Mouse (Mus musculus): ENCODE results near the gene Epha2.
A peak's percentile ranks its signal among the peaks of the same experiment; 100 is the strongest.

The Epha2 gene

DNA sequence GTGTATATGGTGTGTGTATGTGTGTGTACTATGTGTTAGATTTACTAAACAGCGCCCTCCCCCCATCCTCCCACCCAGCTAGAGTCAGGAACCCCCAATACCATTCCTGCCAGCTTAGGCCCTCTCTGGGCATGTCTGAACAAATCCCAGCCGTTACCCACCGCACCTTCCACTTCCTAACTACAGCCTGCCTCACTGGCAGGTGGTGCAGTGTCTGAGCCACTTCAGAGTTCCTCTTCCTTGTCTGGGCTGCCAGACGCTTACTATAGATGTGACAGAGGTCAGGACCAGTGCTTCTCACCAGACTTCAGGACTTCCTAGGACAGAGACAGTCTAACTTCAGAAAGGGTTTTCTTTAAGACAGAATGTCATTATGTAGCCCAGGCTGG lies 3.2 kb downstream of the Epha2 start:
- DNase-seq, result no peak

DNA sequence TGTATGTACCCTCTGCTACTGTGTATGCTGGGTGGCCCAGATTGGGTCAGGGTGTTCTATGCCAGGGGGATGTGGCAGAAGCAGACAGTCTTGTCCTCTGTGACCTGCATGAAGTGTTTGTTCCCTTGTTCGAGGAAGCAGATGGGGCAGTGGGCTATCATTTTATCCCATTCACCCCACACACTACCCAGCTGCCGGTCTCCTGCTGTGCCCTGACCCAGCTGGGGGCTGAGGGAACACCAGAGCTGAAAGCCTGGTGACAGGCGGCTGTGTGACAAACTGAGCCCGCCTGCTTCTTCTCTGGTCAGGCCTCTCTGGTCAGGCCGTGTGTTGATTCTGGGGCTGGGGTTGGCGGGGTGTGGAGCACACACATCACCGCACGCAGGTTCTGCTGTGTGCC lies 5.0 kb downstream of the Epha2 start:
- DNase-seq, result no peak

DNA sequence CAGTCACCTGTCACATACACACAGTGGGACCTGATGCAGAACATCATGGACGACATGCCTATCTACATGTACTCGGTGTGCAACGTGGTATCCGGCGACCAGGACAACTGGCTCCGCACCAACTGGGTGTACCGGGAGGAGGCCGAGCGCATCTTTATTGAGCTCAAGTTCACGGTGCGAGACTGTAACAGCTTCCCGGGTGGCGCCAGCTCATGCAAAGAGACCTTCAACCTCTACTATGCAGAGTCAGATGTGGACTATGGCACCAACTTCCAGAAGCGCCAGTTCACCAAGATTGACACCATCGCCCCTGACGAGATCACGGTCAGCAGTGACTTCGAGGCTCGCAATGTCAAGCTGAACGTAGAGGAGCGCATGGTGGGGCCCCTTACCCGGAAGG lies 7.3 kb downstream of the Epha2 start:
- DNase-seq, result peak; percentile 82

DNA sequence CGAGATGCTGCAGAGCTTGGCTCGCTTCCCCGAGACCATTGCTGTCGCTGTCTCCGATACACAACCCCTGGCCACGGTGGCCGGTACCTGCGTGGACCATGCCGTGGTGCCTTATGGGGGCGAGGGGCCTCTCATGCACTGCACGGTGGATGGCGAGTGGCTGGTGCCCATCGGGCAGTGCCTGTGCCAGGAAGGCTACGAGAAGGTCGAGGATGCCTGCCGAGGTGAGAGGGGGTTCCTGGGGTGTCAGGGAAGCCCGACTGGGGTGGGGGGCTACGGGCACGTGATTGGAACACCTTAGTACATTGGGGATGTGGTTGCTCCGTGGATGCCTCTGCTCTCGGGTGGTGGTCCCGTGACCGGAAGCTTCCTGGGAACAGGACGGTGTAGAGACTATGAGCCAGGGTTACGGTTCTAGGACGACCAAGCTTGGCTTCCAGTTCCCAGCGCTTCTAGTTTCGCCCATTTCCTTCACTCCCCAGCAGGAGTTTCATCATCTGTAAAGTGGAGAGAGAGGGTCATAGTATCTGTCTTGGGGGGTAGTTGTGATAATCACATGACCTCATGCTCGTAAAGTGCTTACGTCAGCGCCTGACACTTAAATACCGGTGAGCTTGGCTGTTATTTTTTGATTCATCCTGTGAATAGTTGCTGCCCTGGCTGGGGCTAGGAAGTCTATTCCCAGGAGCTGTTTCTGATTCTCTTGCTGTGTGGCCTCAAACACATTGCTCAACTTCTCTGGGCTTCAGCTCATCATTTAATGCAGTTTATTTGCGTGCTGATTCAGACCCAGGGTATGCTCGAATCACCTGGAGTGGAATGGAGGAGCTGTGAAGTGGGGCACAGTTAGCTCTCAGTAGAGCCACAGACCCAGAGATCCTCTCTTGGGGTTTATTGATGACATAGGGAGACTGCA lies 8.1 kb downstream of the Epha2 start:
- no peak for DNase-seq

DNA sequence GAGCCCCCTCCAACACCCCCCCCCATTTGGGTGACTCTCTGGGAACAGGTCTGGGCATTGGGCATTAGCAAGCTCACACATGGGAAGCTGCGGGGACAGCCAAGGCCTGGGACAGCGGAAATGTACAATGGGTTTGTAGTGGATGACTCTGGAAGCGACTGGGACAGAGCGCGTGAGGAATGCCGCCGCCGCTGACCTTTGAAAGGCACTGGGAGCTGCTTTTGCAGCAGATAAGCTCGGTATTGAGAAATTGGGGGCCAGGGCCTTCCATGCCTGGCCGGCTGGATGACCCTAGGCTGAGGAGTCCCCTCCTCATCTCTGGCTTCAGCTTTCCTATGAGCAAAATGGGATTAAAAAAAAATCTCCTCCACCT lies 8.7 kb downstream of the Epha2 start:
- DNase-seq, result no peak

DNA sequence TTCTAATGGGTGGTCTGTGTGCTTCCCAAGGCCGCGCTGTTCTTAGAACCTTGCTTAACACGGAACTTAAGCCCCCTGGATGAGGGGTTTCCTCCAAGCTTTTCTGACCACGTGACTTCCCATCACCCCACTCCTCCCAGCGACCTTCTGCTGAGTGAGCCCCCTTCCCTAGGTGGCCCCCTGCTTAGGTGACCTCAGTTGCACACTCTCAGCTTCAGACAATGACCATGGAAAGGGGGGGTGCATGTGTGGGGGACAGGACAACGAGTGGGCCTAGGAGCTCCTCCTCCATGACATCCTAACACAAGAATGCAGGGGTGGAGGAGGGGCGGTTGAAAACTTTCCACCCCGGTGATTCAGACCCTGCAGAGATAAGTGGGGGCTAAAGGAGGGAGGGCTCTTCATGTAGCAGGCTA lies 9.2 kb downstream of the Epha2 start:
- peak; percentile 60 for DNase-seq

DNA sequence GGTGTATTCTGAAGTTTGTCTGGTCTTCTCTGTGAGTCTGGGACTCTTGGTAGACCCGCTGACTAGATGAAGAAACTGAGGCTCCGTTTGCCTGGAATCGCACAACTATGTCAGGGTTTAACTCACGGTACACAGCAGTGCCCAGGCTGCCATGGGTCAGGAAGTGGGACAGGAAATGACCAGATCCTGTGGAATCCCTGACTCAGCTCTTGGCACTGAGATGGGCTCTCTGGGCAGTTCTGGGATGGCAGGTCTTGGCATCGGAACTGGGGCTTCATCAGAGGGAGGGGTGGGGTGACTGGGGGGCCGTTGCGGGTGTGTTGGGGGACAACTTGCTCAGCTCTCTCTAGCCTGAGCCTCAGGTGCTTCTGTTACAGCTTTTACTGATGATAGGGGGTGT lies 10.0 kb downstream of the Epha2 start:
- peak; percentile 71 for DNase-seq

DNA sequence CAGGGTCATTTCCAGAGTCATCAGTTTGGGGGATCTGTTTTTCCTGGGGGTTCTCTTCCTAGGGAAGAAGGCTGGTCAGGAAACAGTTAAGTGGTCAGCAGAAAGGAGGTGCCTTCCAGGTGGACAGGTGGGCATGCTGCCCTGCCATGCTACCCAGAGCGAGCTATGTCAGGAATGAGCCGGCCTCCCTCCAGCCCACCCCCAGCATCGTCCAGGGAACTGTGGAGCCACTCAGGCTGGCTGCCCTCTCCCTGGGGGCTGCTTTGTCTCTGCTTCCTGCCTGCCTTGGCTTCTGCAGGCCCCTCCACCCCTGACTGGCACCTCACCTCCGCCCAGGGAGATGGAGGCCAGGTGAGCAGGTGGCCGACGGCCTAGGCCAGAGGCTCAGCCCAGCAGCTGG lies 10.5 kb downstream of the Epha2 start:
- peak; percentile 38 for DNase-seq

DNA sequence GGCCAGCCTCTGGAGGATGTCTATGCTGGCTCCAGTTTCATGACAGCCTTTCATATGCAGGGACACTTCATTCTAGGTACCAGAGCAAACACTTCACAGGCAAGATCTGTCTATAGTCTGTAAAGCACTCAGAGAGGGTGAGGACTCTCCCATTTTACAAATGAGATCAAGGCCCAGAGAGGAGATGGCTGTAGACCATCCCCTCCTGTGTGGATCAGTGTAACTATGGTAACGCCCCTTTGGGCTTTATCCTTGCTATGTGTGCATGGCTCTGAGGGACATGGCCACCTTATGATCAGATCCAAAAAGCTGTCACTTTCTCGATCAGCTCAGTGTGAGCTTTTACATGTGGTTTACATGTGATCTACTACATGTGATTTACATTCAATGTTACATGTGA lies 10.9 kb downstream of the Epha2 start:
- DNase-seq, result no peak

DNA sequence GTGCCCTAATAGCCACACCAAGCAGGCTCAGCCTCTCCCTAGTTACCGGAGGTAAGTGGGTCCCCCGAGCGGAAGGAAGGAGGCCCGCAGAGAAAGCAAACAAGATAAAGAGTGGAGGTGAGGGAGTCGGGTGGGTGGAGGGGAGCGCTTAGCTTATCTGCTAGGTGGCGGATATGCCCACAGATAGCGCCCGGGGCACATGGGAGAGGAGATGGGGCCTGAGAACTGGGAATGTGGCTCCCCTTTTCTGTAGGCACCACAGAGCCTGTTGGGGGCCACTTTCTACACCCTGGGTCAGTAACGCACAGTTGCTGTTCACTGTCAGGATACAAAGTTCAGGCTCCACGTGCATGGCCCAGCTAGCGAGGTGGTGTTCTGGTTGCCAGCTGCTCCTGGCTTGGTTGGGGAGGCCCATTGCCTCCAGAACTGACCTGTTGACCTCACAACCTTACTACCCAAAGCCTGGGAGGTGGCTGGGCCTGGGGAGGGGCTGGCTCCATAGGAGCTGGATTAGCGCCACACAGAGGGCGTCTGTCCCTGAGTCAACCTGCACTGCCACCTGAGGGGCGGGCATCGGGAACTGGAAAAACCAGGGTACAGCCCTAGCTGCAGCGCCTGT lies 11.6 kb downstream of the Epha2 start:
- DNase-seq, result peak; percentile 70

DNA sequence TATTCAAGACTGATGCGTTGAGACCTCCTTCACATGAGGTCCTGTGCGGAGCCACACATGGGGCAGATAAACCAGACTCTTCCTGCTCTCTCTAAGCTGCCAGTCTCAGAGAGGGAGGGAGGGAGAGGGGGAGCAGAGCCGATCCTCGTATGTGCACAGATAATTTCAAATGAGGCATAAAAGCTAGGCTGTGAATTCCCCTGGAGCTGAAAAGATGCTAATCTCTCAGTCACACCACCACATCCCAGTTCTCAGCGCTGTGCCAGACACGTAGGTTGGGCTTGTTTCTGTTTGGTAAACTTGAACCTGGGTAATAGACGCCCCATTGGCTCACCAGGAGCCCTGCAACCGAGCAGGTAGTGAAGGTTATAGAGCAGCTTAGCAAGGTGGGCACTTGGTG lies 12.4 kb downstream of the Epha2 start:
- no peak for DNase-seq

DNA sequence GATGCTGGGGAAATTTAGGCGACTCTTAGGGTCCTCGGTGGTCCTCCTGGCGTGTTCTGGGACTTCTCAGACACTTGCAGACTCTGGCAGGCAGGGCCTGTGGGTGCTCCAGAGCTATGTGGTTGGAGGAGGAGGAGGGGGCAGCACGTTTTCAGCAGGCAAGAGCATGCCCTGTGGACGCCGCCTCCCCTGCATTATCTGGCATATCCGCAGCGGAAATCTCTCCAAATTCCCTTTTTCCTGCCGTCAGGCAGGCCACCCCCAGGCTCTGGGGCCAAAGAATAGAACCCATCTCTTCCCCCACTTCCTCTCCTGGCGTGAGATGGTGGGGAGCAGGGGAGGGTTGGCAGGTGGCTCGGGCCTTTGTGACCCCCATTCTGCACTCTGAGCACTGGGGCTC lies 12.9 kb downstream of the Epha2 start:
- no peak for DNase-seq

DNA sequence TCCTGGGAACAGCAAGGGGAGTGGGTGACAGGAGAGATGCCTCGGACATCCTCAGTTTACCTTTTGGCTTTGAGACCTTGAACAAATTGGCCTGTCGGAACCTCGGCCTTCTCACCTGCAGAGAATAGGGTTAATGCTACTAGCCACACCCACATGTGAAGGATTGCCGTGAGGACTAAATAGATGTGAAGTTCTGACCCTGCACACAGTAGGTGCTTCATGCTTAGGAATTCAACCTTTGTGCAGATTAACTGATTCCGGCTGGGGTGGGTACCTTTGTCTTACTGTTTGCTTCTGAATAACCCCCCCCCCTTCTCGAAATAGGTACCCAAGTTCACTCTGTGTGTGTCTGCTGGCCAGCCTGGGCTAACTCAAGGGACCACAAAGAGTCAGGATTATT lies 13.7 kb downstream of the Epha2 start:
- no peak for DNase-seq

DNA sequence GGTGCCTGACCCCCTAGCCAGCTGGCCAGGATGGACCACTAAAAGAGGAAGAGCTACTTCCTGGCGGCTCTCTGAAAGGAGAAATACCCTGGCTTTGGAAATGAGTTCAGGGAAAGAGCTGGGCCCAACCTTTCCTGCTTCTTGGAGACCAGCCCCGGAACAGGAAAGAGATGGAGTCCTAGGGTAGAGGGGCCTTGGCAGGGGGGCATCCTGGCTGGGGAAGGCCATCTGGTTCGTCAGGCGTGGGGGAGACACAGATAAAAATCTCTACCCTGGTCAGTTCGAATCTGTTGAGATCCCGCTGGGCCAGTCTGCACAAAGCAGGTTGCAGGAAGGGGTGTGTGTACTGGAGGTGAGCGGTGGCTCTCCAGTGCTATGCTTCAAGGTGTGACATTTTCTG lies 15.0 kb downstream of the Epha2 start:
- peak; percentile 49 for DNase-seq

DNA sequence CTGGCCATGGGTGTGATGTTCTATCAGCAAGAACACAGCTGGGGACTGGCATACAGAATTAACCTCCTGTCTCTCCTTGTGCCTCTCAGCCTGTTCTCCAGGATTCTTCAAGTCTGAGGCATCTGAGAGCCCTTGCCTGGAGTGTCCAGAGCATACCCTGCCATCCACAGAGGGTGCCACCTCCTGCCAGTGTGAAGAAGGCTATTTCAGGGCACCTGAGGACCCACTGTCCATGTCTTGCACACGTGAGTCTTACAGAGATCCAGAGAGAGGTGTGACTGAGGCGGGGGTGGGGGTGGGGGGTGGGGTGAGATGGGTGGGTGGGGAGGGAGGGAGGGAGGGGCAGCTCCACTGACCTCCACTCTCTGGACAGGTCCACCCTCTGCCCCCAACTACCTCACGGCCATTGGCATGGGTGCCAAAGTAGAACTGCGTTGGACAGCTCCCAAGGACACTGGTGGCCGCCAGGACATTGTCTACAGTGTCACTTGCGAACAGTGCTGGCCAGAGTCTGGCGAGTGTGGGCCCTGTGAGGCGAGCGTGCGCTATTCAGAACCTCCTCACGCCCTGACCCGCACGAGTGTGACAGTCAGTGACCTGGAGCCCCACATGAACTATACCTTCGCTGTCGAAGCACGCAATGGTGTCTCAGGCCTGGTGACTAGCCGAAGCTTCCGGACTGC lies 15.6 kb downstream of the Epha2 start:
- DNase-seq, result peak; percentile 61

DNA sequence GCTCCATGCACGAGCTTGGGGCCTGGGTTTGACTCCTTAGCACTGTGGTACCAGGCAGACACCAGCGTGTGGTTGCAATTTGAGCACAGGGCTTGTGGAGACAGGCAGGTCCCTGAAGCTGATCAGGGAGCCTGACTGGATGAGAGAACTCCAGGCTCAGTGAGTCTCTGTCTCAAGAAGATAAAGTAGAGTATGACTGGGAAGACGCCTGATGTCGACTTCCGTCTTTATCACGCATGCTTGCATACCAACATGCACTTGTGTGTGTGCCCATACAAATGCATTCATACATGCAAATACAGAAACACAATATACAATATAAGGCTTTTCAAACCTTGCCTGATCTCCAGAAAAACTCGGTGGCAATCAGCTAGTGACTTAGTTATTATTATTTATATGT lies 16.9 kb downstream of the Epha2 start:
- DNase-seq, result no peak

DNA sequence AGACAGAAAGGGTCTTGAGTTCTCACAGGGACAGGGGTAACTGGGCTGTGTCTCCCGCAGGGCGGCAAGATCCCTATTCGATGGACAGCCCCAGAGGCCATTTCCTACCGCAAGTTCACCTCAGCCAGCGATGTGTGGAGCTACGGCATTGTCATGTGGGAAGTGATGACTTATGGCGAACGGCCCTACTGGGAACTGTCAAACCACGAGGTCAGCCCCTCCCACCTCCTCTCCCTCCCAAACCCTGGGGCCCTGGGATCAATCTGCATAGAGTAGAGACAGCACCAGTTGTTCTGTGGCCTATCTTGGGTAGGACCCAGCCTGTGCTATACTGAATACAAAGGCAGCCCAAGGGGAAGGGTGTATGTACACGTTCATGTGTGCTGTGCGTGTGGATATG lies 21.5 kb downstream of the Epha2 start:
- DNase-seq, result no peak

DNA sequence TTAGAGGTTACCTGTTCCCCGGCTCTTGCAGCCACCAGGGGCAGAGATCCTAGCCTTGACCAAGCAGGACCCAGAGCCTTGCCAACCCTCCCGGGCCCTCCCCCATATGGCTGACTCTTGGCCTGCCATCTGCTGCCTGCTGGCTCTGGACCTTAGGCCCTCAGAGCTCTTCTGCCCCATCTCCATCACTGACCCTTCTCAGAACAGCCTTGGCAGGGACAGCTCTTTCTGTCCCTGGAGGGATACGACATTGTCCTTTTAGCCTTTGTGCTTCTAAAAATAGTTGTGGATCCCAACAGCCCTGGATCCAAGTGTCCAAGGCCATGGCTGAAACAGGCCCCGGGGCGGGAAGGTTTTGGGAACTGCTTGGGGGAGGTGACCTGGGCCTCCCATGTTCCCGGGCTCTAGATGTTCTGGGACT lies 23.7 kb downstream of the Epha2 start:
- peak; percentile 45 for DNase-seq

DNA sequence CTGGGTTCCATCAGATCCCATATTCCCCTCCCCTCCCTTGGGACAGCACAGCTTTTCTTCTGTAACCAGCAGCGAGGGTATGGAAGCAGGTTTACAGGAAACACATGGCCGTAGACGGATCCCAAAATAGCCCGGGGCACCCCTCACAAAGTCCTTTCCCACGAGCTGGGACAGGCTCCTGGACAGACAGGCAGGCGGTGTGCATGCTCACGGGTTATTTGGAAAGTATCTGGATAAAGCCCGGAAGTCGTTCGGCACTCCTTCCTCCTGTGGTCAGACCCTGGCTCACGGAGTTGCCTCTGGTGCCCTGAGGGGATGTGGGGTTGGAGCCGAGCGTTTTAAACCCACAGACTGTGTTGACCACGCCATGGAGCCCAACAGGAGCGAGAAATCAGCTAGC lies 24.6 kb downstream of the Epha2 start:
- peak; percentile 44 for DNase-seq

DNA sequence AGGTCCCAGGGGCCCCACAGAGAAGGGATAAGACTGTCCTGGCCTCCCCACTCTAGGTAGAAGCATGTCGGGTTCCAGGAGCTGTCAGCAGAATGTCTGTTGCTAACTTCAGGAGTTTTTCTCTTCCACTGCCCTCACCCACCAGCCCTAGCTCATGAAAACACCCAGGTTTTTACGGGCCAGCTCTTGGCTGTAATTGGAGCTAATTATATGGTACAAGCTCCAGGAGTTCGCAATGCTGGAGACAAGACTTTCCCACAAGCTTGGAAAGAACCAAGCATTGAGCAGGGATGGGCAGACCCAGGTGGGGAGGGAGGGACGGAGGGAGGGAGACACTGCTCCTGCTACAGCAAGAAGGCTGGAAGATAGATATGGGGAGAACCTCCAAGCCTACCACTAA lies 26.0 kb downstream of the Epha2 start:
- DNase-seq, result no peak

DNA sequence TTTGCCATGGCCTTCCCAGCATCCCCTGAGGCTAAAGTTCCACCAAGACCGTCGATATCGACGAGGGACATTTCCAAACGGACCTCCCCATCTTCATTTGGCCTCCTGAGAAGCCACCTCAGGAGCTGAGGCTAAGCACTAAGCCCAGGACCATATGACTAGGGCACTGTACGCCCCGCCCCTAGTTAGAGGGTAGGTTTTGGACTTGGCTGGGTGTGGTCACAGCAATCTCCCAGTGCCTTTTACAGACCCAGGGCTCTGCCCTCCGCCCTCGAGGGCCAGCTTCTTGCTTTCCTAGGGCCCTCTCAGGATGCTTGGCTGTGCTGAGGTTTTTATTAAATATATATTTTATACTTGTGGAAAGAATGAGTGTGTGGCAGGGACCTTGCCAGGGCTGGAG lies 27.7 kb downstream of the Epha2 start:
- no peak for DNase-seq

DNA sequence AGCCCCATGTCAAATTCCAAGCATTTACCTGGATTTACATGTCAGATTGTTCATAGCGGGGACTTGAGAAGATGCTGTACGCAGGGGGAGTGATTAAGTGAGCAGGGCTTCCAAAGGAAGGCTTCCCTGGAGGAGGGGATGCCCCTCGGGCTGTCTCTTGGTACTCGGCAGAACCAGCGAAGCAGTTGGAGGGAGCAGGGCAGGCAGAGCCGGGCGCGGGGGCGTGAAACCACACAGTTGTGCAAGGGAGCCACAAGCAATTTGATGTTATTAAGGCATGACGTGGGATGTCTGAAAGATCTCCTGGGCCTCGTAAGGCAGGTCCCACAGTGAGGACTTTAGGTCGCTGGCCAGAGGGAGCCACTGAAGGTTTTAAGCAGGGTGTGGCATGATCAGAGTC lies 28.9 kb downstream of the Epha2 start:
- DNase-seq, result no peak

DNA sequence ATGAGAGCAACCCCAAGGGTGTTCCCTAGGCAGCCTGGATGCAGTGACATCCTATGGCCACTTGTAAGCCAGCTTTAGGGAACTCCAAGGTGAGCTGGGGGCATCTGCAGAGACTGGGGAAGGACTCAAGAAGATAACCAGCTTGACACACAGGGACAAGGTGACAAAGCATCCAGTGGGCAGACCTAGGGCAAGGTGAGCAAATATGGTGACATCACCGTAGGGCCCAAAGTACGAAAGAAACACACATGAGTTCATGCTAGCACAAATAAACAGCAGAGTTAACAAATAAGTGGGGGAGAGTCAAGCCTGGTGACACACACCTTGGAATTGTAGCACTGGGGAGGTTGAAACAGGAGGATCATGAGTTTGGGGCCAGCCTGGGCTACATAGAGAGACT lies 30.4 kb downstream of the Epha2 start:
- DNase-seq, result no peak

DNA sequence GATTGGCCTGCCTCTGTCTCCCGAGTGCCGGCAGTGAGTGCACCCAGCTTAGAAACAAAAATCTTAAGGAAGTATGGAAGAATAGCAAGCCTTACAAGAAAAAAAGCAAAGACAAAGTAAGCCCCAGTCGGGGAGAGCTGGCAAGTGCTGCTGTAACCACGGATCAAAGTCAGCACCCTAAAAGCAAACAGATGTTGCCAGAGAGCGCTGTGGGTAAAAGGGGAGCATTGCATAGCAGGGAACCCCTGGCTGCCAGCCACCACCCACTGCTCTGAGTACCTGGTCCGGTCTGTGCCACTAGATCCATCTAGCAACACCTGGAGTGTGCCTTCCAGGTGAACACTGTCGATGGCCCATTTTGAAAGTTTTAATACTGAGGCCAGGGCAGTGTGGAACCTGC lies 31.2 kb downstream of the Epha2 start:
- DNase-seq, result no peak

Data from kidney, adult 11 months (tissue).